Mouse (Mus musculus): Measurements from ENCODE around the gene Prdx5.

The Prdx5 gene

GRCm38 (mm10) chr19:6925611-6926329 is 15.9 kb upstream of the Prdx5 start:
- no peak for TF ChIP-seq GATA4 (IDR thresholded peaks at IDR 0.05; ENCODE audit: insufficient replicate concordance, low read length)

GRCm38 (mm10) chr19:6925307-6925573 is 15.3 kb upstream of the Prdx5 start, which contains the start of gene Catsperz:
Gene Catsperz (minus strand): TSS chr19:6925380.
- no peak for TF ChIP-seq GATA4 (IDR thresholded peaks at IDR 0.05; ENCODE audit: insufficient replicate concordance, low read length)

GRCm38 (mm10) chr19:6924461-6925306 is 14.8 kb upstream of the Prdx5 start:
- no peak for TF ChIP-seq GATA4 (IDR thresholded peaks at IDR 0.05; ENCODE audit: insufficient replicate concordance, low read length)

GRCm38 (mm10) chr19:6922901-6923735 is 13.2 kb upstream of the Prdx5 start:
- TF ChIP-seq GATA4 (IDR thresholded peaks at IDR 0.05; ENCODE audit: insufficient replicate concordance, low read length) = no peak

GRCm38 (mm10) chr19:6921647-6922567 is 12.0 kb upstream of the Prdx5 start, which contains the start of gene Esrra:
Gene Esrra (minus strand): TSS chr19:6921813.
- TF ChIP-seq GATA4 (IDR thresholded peaks at IDR 0.05; ENCODE audit: insufficient replicate concordance, low read length) = no peak

GRCm38 (mm10) chr19:6920741-6921636 is 11.1 kb upstream of the Prdx5 start:
- no peak for TF ChIP-seq GATA4 (IDR thresholded peaks at IDR 0.05; ENCODE audit: insufficient replicate concordance, low read length)

GRCm38 (mm10) chr19:6919876-6920740 is 10.2 kb upstream of the Prdx5 start:
- no peak for TF ChIP-seq GATA4 (IDR thresholded peaks at IDR 0.05; ENCODE audit: insufficient replicate concordance, low read length)

- TF ChIP-seq GATA4 (IDR thresholded peaks at IDR 0.05; ENCODE audit: insufficient replicate concordance, low read length) = no peak
Observed at GRCm38 (mm10) chr19:6919431-6919830, 9.5 kb upstream of the Prdx5 start.

GRCm38 (mm10) chr19:6918321-6918720 is 8.4 kb upstream of the Prdx5 start:
- TF ChIP-seq GATA4 (IDR thresholded peaks at IDR 0.05; ENCODE audit: insufficient replicate concordance, low read length) = no peak

- TF ChIP-seq GATA4 (IDR thresholded peaks at IDR 0.05; ENCODE audit: insufficient replicate concordance, low read length) = no peak
Observed at GRCm38 (mm10) chr19:6916496-6916895, 6.6 kb upstream of the Prdx5 start.

- TF ChIP-seq GATA4 (IDR thresholded peaks at IDR 0.05; ENCODE audit: insufficient replicate concordance, low read length) = no peak
Observed at GRCm38 (mm10) chr19:6915276-6915675, 5.4 kb upstream of the Prdx5 start.

- TF ChIP-seq GATA4 (IDR thresholded peaks at IDR 0.05; ENCODE audit: insufficient replicate concordance, low read length) = no peak
Observed at GRCm38 (mm10) chr19:6914540-6914939, 4.6 kb upstream of the Prdx5 start.

- TF ChIP-seq GATA4 (IDR thresholded peaks at IDR 0.05; ENCODE audit: insufficient replicate concordance, low read length) = no peak
Observed at GRCm38 (mm10) chr19:6913991-6914390, 4.1 kb upstream of the Prdx5 start.

All from liver, adult (tissue).